Mouse (Mus musculus): ENCODE measurements around the gene Lsm8. TPM values are rescaled to one million over a fixed set of nuclear protein-coding genes. Genes with fewer than 3 reads are reported as not detected.

Gene Lsm8
- total RNA-seq, 2 experiments from 2014 or later = 9.8 to 10.6 TPM

DNA sequence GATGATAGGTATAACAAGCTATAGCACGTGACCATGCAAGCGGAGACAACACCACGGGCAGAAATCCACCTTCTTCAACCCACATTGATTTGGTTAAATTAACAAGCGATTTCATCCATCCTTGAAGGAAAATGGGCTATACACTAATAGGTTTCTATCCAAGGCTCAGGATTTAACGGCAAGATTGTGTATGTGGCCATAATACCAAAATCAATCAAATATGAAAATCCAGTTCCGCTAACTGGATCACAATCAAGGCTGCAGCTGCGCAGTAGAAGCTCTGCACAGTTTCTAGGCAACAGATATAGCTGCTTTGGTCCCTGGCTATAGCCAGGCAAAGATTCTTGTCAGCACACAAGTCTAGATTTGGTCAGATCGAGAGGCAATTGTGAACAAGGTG lies 17.6 kb downstream of the Lsm8 start, which contains the start of gene Ankrd7:
TSS of gene Ankrd7 (plus strand) at position 301 of the 400 bp plus-strand sequence.
- TF ChIP-seq CTCF (IDR thresholded peaks at IDR 0.05) = no peak
- intact Hi-C loops (cut with DNase I) = no loop called here
- no peak for DNase-seq

GRCm38 (mm10) chr6:18889030-18889429 lies 40.7 kb downstream of the Lsm8 start:
- no peak for TF ChIP-seq CTCF (IDR thresholded peaks at IDR 0.05)
- H3K4me3 ChIP-seq = no peak overlapping the region
- no peak overlapping the region for H3K27ac ChIP-seq
- DNase-seq = no peak
- intact Hi-C loops (cut with DNase I) = no loop called here

More for the DNA sequence above, 17.6 kb downstream of the Lsm8 start, which contains the start of gene Ankrd7:
- Histone ChIP-seq H3K27ac (no peak within 1 kb of the TSS), H3K4me3 (no peak within 1 kb of the TSS)

GRCm38 (mm10) chr6:18894142-18894541 lies 45.8 kb downstream of the Lsm8 start:
- H3K27ac ChIP-seq = no peak overlapping the region
- intact Hi-C loops (cut with DNase I) = no loop called here
- DNase-seq = no peak
- TF ChIP-seq CTCF (IDR thresholded peaks at IDR 0.05) = no peak
- no peak overlapping the region for H3K4me3 ChIP-seq

Other genes with a start within 250 kb of the Lsm8 start
- gene Ankrd7, start 17.7 kb downstream of the Lsm8 start, total RNA-seq (2021) = not detected